Mouse (Mus musculus) cerebellum, postnatal 36 days (tissue): Measurements from ENCODE around the gene Stag1.

ENCODE experiments used
- DNase-seq, 2 experiments: peaks; one replicate each; pipeline ENCODE4 v3.0.0; 2021 to 2022; ENCODE audit warnings: mixed read lengths in 2 of 2

The Stag1 gene

DNA sequence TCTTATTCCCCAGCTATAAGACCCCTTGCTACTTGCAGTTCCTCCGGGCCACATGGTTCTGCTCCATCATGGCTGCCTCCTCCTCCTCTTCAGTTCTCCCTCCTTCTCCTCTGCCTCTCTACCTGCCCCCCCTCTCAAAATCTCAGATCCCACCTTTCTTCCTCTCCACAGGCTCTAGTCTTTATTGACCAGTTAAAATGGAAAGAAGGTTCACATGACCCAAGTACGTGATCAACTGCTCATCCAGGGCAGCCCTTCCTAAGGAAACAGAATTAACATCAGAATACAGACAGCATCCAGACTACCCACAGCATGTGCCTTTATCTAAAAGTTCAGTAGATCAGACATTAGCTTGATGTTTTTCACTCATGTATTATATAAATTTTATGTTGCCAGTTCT, 371.9 kb downstream of the Stag1 start:
- DNase-seq, result no peak

DNA sequence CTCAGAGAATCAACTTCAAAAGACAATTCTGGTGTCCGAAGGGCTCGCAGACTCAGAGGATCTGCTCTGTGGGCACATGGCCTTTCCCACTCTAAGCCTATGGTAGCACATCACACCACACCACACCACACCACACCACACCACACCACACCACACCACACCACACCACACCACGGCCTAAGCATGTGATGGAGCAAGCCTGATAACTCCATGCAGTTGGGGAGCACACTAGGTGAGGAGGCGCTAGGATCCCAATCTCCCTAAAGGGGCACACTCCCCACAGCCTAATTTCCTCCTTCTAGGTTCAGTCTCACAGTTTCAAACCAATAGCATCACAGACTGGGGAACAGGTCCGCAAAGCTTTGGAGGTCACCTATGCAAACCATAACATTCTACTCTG, 381.1 kb downstream of the Stag1 start:
- DNase-seq, result no peak

DNA sequence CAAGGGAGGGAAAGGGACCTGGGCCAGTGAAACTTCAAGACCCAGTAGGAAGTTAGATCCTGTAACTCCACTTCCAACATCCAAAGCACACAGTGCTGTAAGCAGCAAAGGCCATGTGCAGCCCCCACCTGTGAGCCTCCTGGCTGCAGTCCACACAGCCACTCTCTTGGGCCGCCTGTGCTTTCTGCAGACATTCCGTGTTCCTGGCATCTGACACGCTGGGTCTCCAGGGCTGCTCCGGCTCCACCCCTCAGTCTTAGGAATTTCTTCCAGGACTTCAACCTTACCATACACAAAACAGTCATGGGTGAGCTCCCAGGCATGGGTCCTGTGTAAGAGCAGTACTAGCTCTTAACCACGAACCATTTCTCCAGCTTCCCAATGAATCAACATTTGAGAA, 381.7 kb downstream of the Stag1 start:
- DNase-seq, result peak in 1 of 2 experiments; percentile 15

DNA sequence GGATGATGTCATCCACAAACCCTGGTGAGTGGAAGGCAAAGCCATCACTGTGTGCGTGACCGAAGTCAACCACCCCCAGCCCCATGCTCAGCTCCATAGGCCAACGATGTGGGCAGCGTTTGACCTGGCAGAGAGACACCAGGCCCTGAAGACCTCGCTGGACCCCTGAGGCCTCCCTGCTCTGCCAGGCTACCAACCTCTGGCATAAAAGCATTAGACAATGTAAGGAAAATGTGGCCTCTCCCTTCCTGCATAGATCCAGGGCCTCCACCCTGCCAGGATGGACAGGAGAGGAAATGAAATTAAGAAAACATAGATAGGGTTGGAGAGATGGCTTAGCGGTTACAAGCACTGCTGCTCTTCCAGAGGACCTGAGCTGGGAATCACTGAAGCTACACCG, 385.2 kb downstream of the Stag1 start:
- no peak for DNase-seq

- no peak for DNase-seq
These were observed 387.0 kb downstream of the Stag1 start for GRCm38 (mm10) chr9:100984381-100985310.

GRCm38 (mm10) chr9:100987006-100987405, 389.4 kb downstream of the Stag1 start:
- DNase-seq, result no peak

DNA sequence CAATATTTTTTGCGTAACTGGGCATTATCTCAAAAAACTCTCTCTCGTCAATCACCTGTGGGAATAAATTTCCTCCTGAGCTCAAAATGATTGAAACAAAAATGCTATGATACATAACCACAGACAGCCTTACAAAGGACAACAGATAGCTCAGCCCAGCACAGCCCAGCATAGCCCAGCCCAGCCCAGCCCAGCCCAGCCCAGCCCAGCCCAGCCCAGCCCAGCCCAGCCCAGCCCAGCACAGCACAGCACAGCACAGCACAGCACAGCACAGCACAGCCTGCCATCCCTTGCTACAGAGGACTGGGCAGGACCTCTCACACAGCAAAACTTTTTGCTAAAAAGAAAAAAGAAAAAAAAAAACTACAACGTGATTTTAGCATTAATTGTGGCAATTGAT, 390.3 kb downstream of the Stag1 start:
- DNase-seq, result no peak

- DNase-seq, result no peak
These were observed 393.0 kb downstream of the Stag1 start for GRCm38 (mm10) chr9:100990609-100991008.

GRCm38 (mm10) chr9:100991321-100991720, 393.7 kb downstream of the Stag1 start:
- no peak for DNase-seq

- DNase-seq, result no peak
These were observed 394.6 kb downstream of the Stag1 start for GRCm38 (mm10) chr9:100992191-100992590.

DNA sequence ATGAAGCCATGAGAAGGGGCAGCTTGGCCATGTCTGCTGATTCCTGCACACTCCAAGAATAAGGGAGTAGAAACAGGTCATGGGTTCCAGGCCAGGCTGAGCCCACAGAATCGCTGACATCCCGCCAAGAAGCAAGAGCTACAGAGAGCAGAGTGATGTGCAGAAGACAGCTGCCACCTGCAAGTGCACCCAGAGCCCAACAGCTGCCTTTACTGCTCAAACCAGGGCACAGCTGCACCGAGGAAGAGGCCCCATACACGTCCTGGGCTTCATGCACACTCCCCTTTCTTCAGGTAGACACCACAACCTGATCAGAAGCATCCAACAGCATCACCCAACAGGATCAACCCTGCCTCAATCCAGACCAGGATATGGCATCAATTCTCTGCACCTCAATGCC, 396.3 kb downstream of the Stag1 start:
- no peak for DNase-seq

- DNase-seq, result no peak
These were observed 399.5 kb downstream of the Stag1 start for GRCm38 (mm10) chr9:100997138-100997537.

GRCm38 (mm10) chr9:101002053-101002452, 404.5 kb downstream of the Stag1 start:
- DNase-seq, result no peak

- no peak for DNase-seq
These were observed 405.2 kb downstream of the Stag1 start for GRCm38 (mm10) chr9:101002841-101003240.

GRCm38 (mm10) chr9:101003302-101003701, 405.7 kb downstream of the Stag1 start:
- DNase-seq, result no peak

GRCm38 (mm10) chr9:101005866-101006265, 408.3 kb downstream of the Stag1 start:
- DNase-seq, result no peak
